Mouse (Mus musculus) gonadal fat pad, adult 2 months (tissue): ENCODE measurements around the gene Slc39a5. TPM values are rescaled to one million over a fixed set of nuclear protein-coding genes. Genes with fewer than 3 reads are reported as not detected.

Experiments
- DNase-seq: peaks from one replicate; pipeline ENCODE4 v3.0.0-alpha.2; 2012; ENCODE audit warnings: low read depth
- polyA plus RNA-seq: library from polyadenylated mRNA; depleted of rRNA; stranded (reverse); fragments of >200 nt; gene quantifications from 2 replicates; pipeline ENCODE4 v1.2.3, GENCODE M21; 2012; rRNA removed

The Slc39a5 gene
- polyA plus RNA-seq, result 0.27 and 0.38 TPM in 2 replicates

DNA sequence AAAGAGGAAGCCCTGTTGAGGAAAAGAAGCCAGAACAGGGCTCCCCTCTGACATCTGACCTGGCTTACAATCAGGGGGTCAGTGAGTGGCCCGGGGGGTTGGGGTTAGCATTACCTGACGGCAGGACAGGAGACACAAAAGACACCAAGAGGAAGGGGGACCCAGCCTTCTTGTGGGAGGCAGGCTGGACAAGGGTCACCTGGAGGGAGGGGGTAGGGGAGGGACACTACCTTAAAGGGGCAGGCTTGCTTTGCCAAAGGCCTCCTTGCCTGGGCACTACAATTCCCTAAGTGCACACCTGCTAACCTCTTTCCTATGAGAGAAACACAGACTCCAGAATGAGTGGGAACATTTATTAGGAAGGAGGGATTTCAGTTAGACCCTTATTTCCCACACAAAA lies at the start of gene Slc39a5:
Gene Slc39a5 (minus strand): TSS at position 174 of the 400 bp plus-strand sequence.
- DNase-seq, result no peak

DNA sequence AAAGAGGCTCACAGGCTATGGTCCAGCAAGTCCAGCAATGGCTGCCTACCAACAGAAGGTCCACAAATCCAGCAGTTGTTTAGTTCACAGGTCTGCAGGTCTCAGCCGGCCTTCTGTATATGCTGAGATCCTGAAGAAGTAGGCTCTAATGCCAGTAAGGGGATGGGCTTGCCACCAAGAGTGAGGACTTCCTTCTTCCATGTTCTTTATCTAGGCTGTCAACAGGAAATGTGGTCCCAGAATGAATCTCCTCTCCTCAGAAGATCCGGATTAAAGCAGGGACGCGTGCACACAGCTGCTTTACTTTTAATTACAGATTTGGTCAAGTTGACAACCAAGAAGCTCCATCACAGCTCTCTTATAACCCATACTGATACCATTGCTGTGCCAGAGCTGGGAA lies 44.4 kb upstream of the Slc39a5 start:
- no peak for DNase-seq

DNA sequence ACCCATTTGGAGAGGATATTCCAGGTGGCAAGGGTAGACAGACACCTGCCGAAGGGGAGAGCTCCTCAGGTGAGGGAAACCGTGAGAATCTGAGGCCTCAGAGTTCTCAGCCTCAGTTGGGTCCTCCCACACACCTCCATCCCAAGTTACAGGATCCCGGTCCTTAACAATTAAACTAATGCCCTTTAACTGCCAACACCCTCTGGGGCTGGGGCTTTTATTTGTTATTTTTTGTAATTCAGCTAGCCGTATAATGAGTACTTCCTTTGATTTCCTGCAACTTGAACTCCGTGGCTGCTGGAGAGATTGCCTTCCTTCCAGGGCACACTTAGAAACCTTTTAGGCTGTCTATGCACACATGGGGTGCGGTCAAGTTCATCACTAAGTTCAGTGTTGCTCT lies 43.3 kb upstream of the Slc39a5 start:
- no peak for DNase-seq

DNA sequence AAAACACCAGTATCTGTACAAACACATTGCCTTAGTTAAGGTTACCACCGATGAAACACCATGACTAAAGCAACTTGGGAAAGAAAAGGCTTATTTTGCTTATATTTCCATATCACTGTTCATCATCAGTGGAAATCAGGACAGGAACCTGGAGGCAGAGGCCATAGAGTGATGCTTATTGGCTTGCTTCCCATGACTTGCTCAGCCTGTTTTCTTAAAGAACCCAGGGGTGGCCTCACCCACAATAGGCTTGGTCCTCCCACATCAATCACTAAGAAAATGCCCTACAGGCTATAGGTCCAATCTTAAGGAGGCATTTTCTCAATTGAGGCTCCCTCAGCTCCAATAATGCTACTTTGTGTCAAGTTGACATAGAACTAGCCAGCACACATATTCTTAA lies 41.7 kb upstream of the Slc39a5 start:
- DNase-seq, result no peak

DNA sequence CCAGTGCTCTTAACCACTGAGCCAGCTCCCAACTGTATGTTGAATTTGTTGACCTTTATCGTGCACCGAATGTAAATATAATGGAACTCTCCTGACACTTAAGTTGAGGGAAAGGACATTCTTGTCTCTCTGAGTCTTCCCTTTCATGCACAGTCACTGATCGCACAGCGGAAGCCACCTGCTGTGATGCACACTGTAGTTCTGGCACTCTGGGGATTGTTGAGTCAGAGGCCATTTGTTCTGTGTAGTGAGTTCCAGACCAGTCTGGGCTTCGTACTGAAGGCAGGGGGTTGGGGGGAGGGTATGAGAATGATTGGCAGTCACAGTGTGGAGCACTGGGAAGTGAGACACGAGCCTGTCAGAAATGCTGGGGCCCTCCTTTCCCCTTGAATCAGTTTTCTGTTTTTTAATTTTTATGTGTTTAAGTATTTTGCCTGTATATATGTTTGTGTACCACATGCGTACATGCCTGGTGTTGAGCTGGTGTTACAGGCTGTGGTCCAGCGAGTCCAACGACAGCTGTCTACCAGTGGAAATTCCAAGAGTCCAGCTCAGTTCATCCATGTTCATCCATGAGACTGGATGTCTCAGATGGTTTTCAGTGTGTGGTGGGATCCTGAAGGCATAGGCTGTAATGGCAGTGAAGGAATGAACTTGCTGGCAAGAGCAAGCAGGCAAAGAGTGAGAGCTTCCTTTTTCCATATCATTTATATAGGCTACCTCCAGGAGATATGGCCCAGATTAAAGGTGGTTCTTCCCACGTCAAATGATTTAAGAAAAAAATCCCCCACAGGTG lies 40.5 kb upstream of the Slc39a5 start:
- DNase-seq, result no peak

DNA sequence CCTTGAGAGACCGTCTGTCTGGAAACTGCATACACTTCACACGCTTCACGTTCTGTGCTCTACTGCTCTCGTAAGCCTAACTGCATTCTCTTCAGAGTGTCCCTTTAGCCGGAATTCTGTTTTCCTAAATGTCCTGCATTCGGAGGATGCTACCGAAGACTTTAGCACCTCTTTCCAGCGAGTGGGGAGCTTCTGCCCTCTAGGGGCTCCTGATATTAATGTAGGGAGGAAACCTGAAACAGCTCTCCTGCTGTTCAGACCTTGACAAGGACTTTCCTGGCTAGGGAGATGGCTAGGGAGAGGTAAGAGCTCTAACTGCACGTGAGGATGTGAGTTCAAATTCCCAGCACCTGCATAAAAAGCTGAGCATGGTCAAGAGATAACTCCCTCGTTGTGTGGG lies 39.4 kb upstream of the Slc39a5 start:
- DNase-seq, result no peak

DNA sequence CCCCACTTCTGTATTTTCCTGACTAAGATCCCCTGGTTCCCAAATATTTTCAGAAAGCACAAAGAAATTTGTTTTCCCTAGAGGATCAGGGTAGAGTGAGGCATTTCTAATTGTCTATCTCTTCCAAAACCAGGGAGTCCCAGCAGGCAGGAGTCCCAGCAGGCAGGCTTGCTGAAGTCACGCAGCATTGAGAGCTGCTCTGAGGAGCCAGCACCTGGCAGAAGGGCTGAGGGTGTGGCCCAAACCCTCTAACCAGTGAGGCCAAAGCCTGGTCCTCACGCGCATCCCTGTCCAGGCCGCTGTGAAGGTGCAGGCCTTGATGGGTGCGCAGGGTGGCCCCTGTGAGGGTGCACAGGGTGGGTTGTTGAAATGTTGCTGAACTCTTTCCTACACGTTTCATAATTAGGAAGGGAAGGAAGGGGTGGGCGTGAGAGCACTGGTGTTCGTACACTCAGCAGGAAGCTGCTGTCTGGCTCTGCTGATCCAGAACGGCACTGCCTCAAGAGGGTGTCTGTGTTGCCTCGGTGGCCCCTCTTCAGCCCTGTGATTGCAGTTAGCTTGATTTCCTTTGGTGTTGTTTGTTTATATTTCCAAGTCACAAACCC lies 37.7 kb upstream of the Slc39a5 start:
- no peak for DNase-seq

DNA sequence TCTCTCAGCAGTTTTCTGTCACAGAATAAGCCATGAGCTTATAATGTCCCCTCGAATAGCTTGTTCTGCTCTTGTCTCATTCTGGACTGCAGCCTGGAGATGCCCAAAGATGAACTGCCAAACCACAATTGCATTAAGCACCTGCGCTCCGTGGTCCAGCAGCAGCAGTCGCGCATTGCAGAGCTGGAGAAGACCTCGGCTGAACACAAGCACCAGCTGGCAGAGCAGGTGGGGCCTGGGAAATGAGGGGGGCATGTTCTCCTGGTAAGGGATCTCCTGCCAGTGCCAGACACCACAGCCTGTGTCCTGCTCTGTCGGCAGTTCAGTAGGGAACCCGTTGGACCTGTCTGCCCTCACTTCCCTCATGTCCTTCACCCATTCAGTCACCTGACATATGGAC lies 35.3 kb upstream of the Slc39a5 start:
- no peak for DNase-seq

DNA sequence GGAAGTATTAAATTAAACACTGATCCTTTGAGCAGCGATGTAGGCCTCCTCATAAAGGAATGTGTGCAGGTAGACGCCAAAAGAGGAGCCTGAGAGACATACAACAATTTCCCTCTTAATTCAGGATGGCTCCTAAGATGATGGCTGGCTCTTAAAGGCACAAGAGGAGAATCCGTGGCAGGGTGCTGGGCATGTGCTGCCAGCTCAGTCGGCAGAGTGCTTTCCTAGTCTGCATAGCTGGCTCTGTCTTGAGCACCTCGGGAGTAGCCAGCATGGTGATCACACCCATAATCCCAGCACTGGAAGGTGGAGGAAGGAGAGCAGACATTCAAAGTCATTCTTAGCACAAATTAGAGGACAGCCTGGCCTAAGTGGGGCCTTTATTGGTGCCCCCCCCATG lies 34.8 kb upstream of the Slc39a5 start:
- DNase-seq, result no peak

DNA sequence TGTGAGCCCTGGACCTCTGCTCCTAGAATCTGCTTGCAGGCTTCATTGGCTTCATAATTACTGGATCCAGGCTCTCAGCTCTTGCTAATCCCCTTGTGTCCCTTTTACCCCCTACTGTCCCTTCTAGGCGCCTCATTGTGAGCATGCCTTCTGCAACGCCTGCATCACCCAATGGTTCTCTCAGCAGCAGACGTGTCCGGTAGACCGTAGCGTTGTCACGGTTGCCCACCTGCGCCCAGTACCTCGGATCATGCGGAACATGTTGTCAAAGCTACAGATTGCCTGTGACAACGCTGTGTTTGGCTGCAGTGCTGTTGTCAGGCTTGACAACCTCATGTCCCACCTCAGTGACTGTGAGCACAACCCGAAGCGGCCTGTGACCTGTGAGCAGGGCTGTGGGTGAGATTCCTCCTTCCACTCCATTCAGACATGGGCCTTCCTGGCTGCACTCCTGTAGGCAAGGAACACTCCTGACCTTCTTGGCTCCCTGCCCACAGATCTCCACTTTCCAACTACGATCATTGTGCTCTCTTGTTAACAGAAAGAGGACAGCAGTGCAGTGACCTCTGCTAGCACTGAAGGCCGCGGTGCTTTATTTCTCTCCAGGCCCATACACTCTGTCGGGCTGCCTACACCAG lies 34.3 kb upstream of the Slc39a5 start:
- no peak for DNase-seq

DNA sequence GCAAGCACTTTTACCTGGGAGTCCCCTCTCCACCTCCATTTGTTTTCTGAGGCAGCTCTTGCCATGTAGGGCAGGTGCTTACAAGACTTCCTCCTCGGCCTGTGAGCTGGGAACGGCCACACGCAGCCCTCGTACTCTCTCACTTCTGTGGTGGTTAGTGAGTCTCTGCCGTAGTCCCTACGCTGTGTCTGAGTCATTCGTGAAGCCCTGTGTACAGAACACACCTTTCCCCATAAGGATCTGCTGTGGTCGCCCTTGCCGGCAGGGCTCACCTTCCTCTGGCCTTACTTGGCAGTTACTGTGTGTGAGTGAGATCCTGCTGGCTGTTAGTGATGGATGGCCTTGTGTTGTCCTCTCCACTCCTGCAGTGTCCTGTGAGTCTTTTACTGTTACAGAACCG lies 33.7 kb upstream of the Slc39a5 start:
- DNase-seq, result no peak

DNA sequence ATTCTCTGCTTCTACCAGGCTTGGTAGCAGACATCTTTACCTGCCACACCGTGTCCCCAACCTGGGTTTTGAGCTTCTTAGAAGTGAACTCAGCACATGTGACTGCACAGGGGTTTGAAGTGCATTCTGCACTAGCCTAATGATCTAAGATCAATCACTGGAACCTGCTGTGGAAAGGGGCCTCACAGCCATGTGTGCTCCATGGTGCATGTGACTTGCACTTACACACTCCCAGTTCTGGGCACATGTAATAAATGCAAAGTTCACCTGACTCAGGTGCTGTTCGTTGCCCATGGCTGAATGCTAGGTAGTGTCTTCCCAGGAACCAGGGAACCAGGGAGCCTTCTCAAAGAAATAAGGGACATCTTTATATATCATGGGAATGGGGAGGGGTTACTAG lies 32.4 kb upstream of the Slc39a5 start:
- DNase-seq, result no peak

DNA sequence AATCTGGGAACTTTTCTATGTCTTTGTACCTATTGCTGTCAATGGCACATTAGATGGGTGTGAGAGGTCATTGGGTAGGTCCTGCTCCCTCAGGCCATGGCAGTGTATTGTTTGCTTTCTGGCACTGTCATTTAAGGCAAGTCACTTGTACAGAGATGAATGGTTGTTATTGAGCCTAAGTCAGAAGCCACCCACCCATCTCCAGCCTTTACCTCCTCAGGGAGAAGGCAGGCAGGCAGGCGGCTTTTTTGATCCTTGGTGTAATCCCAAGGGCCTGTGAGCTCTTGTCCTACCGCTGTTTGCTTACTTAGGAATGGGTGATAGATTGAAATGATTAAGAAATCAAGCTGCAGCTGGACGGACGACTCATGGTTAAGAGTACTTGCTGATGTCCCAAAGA lies 28.4 kb upstream of the Slc39a5 start:
- DNase-seq, result peak; percentile 75

DNA sequence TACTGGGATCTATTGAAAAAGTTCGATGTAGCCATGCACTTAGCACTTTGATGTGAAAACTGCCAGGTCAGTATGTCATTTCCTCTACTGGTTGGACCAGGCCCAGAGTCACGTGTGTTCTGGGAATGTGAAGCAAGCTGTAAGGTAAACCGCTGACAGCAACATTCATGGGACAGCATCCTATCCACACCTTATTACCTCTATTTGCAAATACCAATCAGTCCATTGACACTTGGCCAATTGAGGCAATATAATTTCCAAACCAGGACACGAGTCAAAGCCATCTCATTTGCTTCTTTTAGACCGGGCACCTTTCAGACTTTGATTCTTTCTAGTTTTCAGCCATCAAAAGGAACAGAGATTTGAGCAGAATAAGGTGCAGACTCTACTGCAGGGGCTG lies 28.0 kb upstream of the Slc39a5 start:
- DNase-seq, result peak; percentile 70

DNA sequence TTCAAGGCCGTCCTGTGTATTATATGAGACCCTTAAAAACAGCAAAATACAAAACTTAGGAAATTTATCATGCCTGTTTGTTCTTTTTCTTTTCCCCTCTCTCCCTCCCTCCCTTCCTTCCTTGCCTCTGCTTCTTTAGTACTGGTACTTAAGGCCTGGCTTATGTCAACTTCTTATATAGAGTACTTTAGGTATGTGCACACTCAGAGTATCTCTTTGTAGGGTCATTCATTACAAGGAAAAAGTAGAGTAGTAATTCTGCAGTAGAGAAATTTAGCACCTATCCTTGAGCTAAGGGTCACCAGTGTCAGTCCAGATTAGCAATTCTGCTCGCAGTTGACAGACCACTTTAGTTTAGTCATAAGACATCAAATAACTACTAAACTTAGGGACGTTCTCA lies 24.2 kb upstream of the Slc39a5 start:
- DNase-seq, result no peak

DNA sequence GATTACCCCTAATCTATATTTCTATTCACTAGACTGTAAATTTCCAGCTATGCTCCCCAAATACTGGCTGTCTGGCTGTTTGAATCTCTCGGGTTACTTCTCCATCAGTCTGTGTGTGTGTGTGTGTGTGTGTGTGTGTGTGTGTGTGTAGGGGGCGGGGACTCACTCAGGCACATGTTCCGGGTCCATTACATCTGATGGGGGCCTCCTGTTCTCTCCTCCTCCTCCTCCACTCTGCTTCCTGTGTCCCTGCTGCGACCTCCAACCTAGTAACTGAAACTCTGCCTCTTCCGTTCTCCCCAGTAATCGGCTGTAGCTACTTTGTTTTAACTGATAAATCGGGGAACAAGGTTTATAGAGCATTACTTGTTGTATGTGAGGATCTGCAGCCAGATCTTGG lies 23.6 kb upstream of the Slc39a5 start:
- DNase-seq, result no peak

DNA sequence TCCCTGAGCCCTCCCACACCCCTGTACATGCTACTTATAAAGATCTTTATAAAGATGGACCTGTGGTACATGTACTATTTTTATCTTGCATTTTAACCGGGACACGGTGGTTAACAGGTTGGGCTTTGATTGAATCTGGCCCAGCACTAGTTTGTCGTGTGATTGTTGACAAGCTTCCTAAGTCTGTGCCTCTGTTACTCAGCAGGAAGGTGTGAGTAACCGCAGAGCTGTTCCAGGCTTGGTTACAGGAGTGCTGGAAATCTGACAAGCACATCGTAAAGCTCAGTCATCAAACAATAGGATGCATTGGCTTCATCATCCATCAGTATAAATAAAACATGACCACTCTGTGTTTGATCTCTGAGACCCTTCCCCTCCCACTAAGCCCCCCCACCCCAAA lies 21.4 kb upstream of the Slc39a5 start:
- DNase-seq, result no peak

DNA sequence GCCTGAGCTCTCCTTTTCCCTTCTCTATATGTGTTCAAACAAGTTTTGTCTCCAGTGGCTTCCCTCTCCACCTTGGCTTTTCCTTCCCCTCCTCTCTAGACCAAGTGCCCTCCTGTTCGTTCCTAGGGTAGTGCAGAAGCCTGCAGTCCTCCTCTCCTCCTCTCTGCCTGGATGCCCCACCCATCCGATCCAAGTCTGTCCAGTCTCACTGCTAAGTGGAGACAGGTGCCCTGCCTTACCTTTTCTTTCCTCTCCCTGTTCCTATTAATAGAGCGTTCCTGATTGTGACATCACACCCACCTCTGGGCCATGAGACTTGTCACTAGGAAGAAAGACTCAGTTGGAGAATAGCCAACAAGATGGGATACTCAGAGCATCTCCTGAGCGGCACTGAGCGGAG lies 13.8 kb upstream of the Slc39a5 start:
- no peak for DNase-seq

DNA sequence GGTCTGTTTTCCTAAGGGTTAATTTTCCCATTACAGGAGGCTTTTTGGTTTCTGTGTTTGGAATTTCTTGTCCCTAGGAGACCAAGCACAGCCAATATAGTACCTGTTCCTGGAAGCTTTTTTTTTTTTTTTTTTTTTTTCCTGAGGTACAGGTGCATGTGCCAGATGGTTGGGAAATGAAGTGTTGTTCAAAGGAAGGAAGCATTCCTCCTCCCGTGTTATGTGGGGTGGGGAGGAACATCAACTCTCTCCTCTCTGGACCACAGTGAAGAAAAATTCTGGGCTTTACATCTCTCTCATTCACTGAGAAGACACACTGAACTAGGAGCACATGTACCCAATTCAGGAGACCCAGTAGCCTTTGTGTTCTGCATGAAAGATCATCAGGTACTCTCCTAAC lies 12.0 kb upstream of the Slc39a5 start:
- DNase-seq, result no peak

DNA sequence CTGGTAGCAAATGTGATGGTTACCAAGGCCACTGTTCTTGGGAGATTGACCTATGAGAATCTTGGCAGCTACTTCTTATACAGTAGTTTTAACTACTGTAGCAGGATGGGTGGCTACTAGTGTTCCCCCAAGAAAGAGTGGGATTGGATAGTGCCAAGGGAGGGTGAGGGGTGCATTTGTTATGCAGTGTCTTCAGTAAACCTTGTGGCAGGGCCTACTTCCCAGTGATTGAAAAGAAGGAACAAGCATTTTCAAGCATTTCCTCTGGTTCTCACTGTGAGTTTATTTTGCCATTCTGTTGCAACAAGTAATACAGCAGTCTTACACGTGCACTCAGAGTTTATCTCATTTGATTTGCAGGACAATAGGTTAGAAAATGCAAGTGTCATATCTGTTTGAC lies 11.5 kb upstream of the Slc39a5 start:
- DNase-seq, result no peak

DNA sequence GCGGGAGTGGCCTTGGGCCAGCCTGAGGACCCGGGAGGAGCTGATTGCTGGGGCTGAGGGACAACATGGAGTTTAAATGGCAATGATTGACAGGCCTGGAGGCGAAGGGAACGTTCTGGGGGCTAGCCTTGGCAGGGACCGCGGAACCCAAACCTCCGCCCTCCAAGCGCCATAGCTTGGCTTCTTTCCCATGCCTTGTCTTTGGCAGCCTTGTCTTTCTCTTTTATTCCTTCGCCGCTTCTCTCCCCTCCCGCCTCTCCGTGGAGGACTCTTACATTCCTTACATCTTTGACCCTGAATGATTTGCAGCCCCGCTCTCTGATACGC lies 11.0 kb upstream of the Slc39a5 start:
- no peak for DNase-seq

DNA sequence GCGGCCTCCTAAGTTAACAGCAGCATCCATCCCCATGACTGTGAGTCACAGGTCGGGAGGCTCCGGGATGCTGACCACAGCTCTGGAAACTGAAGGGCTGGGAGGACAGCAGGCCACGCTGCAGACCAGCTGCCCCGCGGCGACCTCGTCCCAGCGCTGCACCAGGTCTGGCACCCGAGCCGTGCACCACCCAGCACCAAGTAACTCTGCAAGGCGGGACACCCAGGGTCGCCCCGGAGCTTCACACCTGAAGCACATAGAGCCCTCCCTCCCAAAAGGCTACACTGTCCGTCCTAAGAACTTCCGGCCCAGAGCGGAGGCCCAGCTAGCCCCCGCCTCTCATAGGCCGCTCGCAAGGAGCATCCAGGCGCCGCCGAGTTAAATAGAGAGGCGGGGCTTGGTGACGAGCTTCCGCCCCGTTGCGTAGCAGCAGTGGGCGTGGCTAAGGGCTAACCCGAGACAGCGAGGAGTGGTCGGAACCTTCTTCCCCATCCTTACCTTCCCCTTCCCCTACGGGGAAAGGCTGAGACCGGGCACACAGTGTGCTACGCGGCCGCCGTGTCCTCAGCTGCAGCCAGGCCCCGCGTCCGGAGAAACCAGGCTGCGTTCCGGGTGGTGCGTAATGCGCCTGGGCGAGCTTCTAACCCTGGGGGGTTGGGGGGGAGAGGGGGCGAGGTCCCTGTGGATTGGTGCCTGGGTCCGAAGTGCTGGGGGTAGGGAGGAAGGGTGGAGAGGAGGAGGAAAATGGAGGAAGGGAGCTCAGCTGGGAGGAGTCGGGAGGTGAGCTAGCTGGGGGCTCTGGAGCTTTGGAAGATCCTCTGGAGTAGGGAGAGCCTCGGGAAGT lies 10.4 kb upstream of the Slc39a5 start, which contains the start of the genes Nabp2 and Rnf41:
Gene Nabp2 (minus strand): TSS at position 282 of the 844 bp plus-strand sequence.
Gene Rnf41 (plus strand): TSS at position 447 of the 844 bp plus-strand sequence.
- DNase-seq, result peak; percentile 62

DNA sequence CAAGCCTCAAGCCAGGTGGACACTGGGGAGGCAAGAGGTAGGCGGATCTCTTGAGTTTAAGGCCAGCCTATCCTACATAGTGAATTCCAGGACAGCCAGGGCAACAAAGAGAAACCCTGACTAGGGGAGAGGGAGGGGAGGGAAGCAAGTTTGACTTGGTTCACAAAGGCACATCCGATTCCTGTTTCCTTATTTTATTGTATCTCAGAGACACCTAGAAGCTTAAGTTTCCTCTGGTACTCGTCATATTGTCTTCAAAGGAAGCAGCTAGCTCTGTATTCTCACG lies 9.5 kb upstream of the Slc39a5 start:
- no peak for DNase-seq
